Mouse (Mus musculus): ENCODE measurements around the gene Gm7138.
"Not testable (repeated sequence)": the region's sequence is repeated elsewhere in the genome, so short reads cannot be mapped to it uniquely, and the experiment has no call there.

The Gm7138 gene

GRCm38 (mm10) chr10:77776844-77777243 lies at the start of gene Gm7138:
TSS of gene Gm7138 (minus strand) at chr10:77776944.
- not testable (repeated sequence) for DNase-seq (ENCODE audit: low spot score)

DNA sequence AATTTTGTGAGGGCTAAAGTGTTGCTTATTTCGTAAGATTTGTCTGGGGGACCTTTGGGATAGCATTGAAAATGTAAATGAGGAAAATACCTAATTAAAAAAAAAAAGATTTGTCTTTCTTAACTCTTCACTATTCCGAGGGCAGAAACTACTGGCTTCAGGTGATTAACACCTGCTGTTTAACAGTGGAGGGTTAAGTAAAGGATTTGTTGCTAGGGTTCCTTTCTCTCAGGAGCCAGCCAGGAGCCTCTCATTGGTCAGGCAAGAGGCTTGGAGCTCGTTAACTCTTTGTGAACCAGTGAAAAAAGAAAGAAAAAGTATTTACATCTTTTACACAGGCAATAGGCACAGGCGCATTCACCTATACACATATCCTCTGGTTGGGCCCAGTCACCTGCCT lies 42.5 kb upstream of the Gm7138 start:
- no peak for DNase-seq (ENCODE audit: low spot score)

DNA sequence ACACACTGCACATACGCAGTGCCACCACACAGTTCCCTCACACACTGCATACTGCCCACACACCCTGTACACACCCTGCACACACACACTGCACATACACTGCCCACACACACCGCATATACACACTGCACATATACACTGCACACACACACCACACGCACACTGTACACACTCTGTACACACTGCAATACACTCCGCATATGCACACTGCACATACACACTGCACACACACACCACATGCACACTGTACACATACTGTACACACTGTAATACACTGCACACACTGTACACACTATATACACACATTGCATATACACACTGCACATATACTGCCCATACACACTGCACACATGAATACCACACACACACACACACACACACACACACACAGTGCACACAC lies 41.8 kb upstream of the Gm7138 start:
- DNase-seq (ENCODE audit: low spot score), result no peak

DNA sequence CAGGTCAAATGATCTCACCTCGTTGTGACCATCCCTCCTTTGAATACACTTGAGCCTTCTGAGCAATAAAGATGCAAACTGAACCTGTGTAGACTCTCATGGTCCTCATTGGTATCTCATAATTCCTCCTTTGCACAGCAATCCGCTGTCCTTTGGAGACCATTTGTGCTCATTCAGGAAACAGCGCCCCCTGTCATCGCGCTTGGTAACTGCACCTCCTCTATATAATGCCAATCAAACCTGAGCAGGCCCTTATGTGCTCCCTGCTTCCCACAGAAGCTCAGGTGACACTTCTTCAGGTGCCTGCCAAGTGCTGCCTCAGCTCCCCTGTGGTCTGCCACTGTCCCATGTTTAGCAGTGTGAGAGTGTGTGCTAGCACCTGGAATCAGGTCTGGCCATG lies 38.8 kb upstream of the Gm7138 start:
- no peak for DNase-seq (ENCODE audit: low spot score)

DNA sequence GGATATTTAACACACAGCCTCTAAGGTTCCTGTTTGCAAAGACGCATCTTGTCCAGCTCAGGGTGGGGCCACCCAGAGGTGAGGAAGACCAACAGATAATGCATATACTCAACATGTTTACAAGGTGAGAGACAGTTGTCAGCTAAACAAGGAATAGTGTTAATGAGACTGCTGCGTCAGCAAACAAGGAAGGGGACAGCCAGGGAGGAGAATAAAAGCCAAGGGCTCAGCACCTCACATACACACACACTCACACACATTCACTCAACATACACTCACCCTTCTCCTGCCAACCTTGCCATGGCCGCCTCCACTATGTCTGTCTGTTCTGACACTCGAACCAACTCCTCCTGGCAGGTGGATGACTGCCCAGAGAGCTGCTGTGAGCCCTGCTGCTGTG lies 37.6 kb upstream of the Gm7138 start, which contains the start of gene Gm2696:
Gm2696 (plus strand) TSS at position 301 of the 400 bp plus-strand sequence.
- DNase-seq (ENCODE audit: low spot score), result no peak

DNA sequence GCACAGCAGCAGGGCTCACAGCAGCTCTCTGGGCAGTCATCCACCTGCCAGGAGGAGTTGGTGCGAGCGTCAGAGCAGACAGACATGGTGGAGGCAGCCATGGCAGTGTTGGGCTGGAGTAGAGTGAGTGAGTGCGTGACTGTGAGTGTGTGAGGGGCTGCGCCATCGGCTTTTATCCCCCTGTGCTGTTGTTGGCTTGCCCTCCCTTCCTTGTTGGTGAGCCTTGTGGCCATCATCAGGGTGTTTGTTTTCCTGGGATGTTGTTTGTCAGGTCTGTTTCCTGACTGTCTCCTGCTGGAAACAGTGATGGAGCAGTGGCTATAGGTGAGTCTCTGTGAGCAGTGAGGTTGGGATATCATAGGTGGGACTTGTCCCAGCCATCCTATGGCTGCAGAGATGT lies 35.0 kb upstream of the Gm7138 start, which contains the start of gene Gm9507:
Gm9507 (minus strand) TSS at position 101 of the 400 bp plus-strand sequence.
- DNase-seq (ENCODE audit: low spot score), result no peak

GRCm38 (mm10) chr10:77804095-77804494 lies 27.4 kb upstream of the Gm7138 start:
- no peak for DNase-seq (ENCODE audit: low spot score)

DNA sequence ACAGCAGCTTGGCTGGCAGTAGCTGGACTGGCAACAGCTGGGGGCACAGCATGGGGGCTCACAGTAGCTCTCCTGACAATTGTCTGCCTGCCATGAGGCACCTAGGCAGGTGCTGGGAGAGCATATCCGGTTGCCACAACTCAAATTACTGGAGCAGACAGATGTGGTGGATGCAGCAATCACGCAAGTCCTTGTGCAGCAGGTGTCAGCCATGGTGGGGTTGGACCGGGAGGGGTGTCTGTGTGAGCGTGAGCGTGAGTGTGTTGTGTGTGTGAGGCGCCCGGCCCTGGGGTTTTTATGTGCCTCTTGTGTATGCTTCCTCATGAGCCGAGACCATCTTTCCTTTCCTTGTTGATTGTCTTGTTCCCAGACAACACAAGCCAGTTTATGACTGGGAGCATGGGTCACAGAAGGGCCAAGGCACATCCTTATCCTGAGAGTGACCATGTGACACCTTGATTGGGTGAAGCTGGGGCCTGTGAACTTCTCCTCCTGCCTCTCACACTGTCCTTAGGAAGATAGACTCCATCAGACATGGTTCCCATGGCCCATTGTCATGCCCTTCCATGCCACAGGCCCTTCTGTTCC lies 22.3 kb upstream of the Gm7138 start, which contains the start of gene Gm19668:
Gm19668 (minus strand) TSS at position 213 of the 588 bp plus-strand sequence.
- DNase-seq (ENCODE audit: low spot score), result no peak

DNA sequence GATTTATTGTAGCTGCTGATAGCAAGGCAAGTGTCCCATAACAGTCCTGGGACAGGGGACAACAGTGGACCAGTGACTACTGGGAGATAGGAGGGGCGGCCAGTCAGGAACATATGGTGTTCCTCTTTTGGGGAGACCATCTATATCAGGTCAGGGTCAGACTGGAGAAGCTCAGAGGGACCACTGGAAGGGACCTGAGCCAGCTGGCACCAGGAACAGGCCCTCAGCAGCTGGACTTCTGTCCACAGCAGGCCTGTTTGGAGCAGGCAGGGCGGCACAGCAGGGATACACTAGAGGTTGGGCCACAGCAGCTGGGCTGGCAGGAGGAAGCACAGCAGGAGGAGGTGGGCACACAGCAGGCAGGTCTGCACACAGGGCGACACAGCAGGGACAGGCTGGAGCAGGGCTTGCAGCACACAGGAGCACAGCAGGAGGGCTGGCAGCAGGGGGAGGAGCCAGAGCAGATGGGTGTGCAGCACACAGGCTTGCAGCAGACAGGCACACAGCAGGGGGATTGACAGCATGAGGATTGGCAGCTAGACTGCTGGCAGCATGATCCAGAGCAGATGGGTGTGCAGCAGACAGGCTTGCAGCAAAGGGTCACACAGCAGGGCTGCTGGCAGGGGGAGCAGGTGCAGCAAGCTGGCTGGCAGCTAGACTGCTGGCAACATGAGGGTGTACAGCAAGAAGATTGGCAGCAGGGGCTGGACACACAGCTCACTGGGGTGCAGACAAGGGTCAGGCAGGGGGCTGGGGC lies 21.6 kb upstream of the Gm7138 start:
- not testable (repeated sequence) for DNase-seq (ENCODE audit: low spot score)

DNA sequence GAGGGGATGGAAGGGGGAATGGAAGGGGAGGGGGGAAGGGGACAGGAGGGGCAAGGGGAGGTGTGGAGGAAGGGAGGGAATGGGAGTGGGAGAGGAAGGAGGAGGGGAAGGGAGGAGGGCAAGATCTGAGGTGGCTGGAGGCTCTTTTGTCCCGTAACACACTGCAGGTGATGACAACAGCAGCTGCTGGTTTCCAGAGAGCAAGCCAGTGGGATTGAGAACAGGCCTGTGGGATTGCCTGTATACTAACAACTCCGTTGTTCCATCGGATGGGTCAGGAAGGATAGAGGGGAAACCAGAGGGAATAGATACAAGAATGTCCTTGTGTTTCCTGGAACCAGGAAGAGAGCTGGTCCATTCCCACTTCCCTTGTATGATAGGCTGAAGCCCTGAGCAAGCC lies 20.9 kb upstream of the Gm7138 start:
- no peak for DNase-seq (ENCODE audit: low spot score)

DNA sequence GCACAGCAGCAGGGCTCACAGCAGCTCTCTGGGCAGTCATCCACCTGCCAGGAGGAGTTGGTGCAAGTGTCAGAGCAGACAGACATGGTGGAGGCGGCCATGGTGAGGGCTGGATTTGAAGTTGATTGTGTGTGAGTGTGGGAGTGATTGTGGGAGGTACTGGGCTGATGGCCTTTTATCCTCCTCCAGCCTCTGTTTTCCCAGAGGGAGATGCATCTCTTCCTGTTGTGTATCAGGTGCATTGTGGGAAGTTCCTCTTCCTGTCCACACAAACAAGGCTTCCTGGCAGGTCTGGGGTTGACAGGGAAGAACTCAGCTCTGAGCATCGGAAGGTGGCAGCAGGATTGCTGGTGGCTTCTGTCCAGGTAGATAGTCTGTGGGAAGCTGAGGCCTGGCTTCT lies 18.2 kb upstream of the Gm7138 start, which contains the start of gene Gm9639:
Gm9639 (minus strand) TSS at position 101 of the 400 bp plus-strand sequence.
- no peak for DNase-seq (ENCODE audit: low spot score)

DNA sequence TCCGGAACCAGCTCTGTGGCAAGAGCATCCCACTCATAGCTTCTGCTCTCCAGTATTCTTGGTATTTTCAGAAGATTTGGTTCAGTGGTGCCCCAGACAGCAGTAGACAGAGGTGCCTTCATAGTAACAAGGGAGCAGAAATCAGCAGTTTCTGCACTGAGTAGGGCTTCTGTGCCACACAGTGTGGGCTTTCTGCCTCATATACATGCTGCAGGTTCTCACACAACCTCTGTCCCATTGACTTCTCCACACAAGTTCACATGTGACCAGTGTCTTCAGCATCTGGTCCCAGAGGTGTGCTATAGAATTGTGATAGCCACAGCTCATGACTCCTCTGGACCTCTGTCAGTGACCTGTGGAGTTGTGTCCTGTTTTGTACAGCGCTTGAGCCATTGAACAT lies 11.9 kb upstream of the Gm7138 start:
- DNase-seq (ENCODE audit: low spot score), result no peak

DNA sequence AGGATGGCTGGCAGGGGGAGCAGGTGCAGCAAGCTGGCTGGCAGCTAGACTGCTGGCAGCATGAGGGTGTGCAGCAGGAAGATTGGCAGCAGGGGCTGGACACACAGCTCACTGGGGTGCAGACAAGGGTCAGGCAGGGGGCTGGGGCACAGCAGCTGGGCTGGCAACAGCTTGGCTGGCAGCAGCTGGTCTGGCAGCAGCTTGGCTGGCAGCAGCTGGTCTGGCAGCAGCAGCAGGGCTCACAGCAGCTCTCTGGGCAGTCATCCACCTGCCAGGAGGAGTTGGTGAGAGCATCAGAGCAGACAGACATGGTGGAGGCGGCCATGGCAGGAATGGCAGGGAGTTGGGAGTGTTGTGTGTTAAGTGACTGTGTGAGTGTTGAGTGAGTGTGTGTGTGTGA lies 11.1 kb upstream of the Gm7138 start, which contains the start of gene Gm7137:
Gm7137 (minus strand) TSS at position 325 of the 400 bp plus-strand sequence.
- DNase-seq (ENCODE audit: low spot score), result not testable (repeated sequence)

DNA sequence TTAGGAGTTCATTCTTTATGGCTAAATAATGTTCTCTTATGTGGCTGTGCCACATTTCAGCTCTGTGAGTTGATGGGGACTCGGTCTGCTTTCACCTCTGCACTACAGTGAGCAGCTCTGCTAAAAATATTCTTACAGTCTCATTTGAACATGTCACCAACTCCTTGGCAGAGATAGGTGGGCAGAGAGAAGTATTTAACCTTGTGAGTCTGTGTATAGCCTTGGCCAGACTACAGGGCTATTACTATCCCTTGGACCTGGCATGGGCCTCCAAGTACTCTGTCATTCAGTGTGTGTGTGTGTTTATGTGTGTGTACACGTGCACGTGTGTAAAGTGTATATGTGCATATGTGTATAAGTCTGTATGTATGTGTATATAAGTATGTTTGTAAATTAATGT lies 6.7 kb upstream of the Gm7138 start:
- DNase-seq (ENCODE audit: low spot score), result not testable (repeated sequence)

DNA sequence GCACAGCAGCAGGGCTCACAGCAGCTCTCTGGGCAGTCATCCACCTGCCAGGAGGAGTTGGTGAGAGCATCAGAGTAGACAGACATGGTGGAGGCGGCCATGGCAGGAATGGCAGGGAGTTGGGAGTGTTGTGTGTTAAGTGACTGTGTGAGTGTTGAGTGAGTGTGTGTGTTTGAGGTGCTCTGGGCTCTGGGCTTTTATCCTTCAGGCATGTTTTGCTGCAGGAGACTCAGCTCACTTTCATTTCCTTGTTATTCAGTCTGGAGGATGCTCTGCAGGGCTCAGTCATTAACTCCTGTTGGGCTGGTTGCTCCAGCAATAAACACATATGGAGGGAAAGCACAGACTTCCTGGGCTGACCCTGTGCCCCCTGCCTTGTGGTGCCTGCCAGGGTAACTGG lies 5.7 kb upstream of the Gm7138 start, which contains the start of gene Gm3250:
Gm3250 (minus strand) TSS at position 101 of the 400 bp plus-strand sequence.
- not testable (repeated sequence) for DNase-seq (ENCODE audit: low spot score)

DNA sequence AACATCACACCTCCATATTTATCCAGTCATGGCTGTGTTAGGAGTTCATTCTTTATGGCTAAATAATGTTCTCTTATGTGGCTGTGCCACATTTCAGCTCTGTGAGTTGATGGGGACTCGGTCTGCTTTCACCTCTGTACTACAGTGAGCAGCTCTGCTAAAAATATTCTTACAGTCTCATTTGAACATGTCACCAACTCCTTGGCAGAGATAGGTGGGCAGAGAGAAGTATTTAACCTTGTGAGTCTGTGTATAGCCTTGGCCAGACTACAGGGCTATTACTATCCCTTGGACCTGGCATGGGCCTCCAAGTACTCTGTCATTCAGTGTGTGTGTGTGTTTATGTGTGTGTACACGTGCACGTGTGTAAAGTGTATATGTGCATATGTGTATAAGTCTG lies 4.6 kb downstream of the Gm7138 start:
- DNase-seq (ENCODE audit: low spot score), result not testable (repeated sequence)

DNA sequence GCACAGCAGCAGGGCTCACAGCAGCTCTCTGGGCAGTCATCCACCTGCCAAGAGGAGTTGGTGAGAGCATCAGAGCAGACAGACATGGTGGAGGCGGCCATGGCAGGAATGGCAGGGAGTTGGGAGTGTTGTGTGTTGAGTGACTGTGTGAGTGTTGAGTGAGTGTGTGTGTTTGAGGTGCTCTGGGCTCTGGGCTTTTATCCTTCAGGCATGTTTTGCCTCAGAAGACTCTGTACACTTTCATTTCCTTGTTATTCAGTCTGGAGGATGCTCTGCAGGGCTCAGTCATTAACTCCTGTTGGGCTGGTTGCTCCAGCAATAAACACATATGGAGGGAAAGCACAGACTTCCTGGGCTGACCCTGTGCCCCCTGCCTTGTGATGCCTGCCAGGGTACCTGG lies 5.5 kb downstream of the Gm7138 start, which contains the start of gene Gm3238:
Gm3238 (minus strand) TSS at position 101 of the 400 bp plus-strand sequence.
- not testable (repeated sequence) for DNase-seq (ENCODE audit: low spot score)

DNA sequence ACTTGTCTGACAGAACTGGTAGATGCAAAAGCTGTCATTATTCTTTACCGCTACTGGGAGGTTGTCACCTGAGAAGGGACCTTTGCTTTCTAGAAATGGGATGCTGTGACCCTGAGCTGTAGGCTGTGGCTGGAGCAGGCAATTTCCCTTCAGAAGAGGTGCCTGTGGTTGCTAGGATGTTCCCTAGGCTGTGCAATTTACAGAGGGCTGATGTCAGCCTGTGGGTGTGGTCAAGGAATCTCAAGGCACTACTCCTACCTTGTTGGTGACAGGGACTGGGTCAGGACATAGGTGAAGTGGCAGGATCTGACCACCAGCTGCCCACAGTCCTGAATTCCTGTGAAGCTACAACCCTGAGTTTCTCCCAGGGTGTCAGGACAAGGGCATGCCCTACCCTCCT lies 7.0 kb downstream of the Gm7138 start:
- DNase-seq (ENCODE audit: low spot score), result no peak

GRCm38 (mm10) chr10:77759582-77759981 lies 17.2 kb downstream of the Gm7138 start, which contains the start of gene Gm3233:
TSS of gene Gm3233 (minus strand) at chr10:77759682.
- not testable (repeated sequence) for DNase-seq (ENCODE audit: low spot score)

- no peak for DNase-seq (ENCODE audit: low spot score)
Observed at GRCm38 (mm10) chr10:77753448-77753847, 23.3 kb downstream of the Gm7138 start.

GRCm38 (mm10) chr10:77752312-77752711 lies 24.4 kb downstream of the Gm7138 start:
- DNase-seq (ENCODE audit: low spot score), result not testable (repeated sequence)

- not testable (repeated sequence) for DNase-seq (ENCODE audit: low spot score)
Observed at GRCm38 (mm10) chr10:77751254-77751653, 25.5 kb downstream of the Gm7138 start, which contains the start of gene Gm9736. TSS of gene Gm9736 (minus strand) at chr10:77751354.

DNA sequence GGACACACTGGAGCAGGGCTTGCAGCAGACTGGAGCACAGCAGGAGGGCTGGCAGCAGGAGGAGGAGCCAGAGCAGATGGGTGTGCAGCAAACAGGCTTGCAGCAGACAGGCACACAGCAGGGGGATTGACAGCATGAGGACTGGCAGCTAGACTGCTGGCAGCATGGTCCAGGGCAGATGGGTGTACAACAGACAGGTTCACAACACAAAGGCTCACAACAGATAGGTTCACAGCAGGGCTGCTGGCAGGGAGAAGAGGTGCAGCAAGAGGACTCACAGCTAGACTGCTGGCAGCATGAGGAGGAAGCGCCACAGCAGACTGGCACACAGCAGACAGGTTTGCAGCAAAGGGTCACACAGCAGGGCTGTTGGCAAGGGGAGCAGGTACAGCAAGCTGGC lies 26.1 kb downstream of the Gm7138 start:
- not testable (repeated sequence) for DNase-seq (ENCODE audit: low spot score)
